Mouse (Mus musculus) limb, embryonic 10.5 days (tissue): ENCODE measurements at regions not wholly inside any gene's neighbourhood (a gene's known extent, or its start where the extent isn't known, plus 50 kb on each side); places are given as distances from the start of the nearest gene placed in this dataset.

Source experiments
- DNase-seq: peaks from one replicate; pipeline ENCODE4 v3.0.0-alpha.2; 2017; ENCODE audit warnings: low spot score
- H3K27ac ChIP-seq: fragments of 300-500 bp; sonication (generic); 2 replicates; pipeline ENCODE4 v1.5.1; 2016; ENCODE audit warnings: mild to moderate bottlenecking
- H3K27me3 ChIP-seq: fragments of 300-500 bp; sonication (generic); 2 replicates; pipeline ENCODE4 v1.6.1; 2016; ENCODE audit warnings: low read depth, mild to moderate bottlenecking; ENCODE audit not compliant: poor library complexity, severe bottlenecking
- H3K36me3 ChIP-seq: fragments of 300-500 bp; sonication (generic); 2 replicates; pipeline ENCODE4 v1.6.1; 2016; ENCODE audit warnings: mild to moderate bottlenecking, moderate library complexity
- H3K4me1 ChIP-seq: fragments of 300-500 bp; sonication (generic); 2 replicates; pipeline ENCODE4 v1.6.1; 2016
- H3K4me3 ChIP-seq: fragments of 300-500 bp; sonication (generic); 2 replicates; pipeline ENCODE4 v1.5.1; 2016; ENCODE audit warnings: mild to moderate bottlenecking, moderate library complexity
- H3K9me3 ChIP-seq: fragments of 300-500 bp; sonication (generic); replicated peaks from 2 replicates; pipeline ENCODE4 v1.6.1; 2016; ENCODE audit warnings: mild to moderate bottlenecking
- whole genome bisulfite sequencing: fragments of 180-500 bp; shearing (Covaris S2); methylation state at CpG from one replicate; pipeline ENCODE4 v1.1.7; 2016; 5-methylcytosine and 5-hydroxymethylcytosine counted together

- H3K27me3 ChIP-seq, result no peaks in the 10 kb centered on the region
- peak; percentile 45 for DNase-seq
- 51% methylated on average over 20 of the region's 20 CpGs for WGBS
Observed at GRCm38 (mm10) chr3:66747073-66747710, 234.0 kb upstream of the Rsrc1 start.

GRCm38 (mm10) chr3:66758141-66758540 is 223.0 kb upstream of the Rsrc1 start:
- Histone ChIP-seq H3K36me3 (no peaks in the 10 kb centered on the region), H3K9me3 (no peaks in the 10 kb centered on the region), H3K4me3 (no peak overlapping the region), H3K27me3 (no peaks in the 10 kb centered on the region), H3K4me1 (0 out of 2 replicates have a peak, but pooled peaks cover 5% of the 10 kb centered on the region), H3K27ac (no peak overlapping the region)
- 92% methylated on average over 3 of the region's 3 CpGs for WGBS
- DNase-seq, result no peak

More at GRCm38 (mm10) chr3:66747073-66747710, 234.0 kb upstream of the Rsrc1 start:
- Histone ChIP-seq H3K9me3 (no peaks in the 10 kb centered on the region), H3K36me3 (no peaks in the 10 kb centered on the region), H3K4me1 (peaks cover 51% of the 10 kb centered on the region), H3K4me3 (peak overlapping the region; percentile 14; the same call in 1 of the 2 replicates), H3K27ac (peak overlapping the region; percentile 80)

- H3K36me3 ChIP-seq, result no peaks in the 10 kb centered on the region
- no peak overlapping the region for H3K4me3 ChIP-seq
- H3K27me3 ChIP-seq, result no peaks in the 10 kb centered on the region
- no peak overlapping the region for H3K27ac ChIP-seq
- no peaks in the 10 kb centered on the region for H3K9me3 ChIP-seq
- 88% methylated on average over 4 of the region's 4 CpGs for WGBS
- 0 out of 2 replicates have a peak, but pooled peaks cover 5% of the 10 kb centered on the region for H3K4me1 ChIP-seq
- no peak for DNase-seq
Observed at GRCm38 (mm10) chr3:66759841-66760240, 221.3 kb upstream of the Rsrc1 start.

GRCm38 (mm10) chr3:66762446-66762845 is 218.7 kb upstream of the Rsrc1 start:
- 92% methylated on average over 3 of the region's 3 CpGs for WGBS
- no peaks in the 10 kb centered on the region for H3K27me3 ChIP-seq
- H3K4me1 ChIP-seq, result 0 out of 2 replicates have a peak, but pooled peaks cover 3% of the 10 kb centered on the region
- no peaks in the 10 kb centered on the region for H3K9me3 ChIP-seq
- no peak overlapping the region for H3K4me3 ChIP-seq
- H3K27ac ChIP-seq, result no peak overlapping the region
- H3K36me3 ChIP-seq, result no peaks in the 10 kb centered on the region
- no peak for DNase-seq

- Histone ChIP-seq H3K27me3 (no peaks in the 10 kb centered on the region), H3K36me3 (no peaks in the 10 kb centered on the region), H3K4me1 (peaks cover 29% of the 10 kb centered on the region), H3K27ac (peak overlapping the region; percentile 53; the same call in 1 of the 2 replicates), H3K4me3 (no peak overlapping the region), H3K9me3 (no peaks in the 10 kb centered on the region)
- DNase-seq, result no peak
- 58% methylated on average over 12 of the region's 12 CpGs for WGBS
Observed at GRCm38 (mm10) chr3:66797351-66798010, 183.7 kb upstream of the Rsrc1 start.

- Histone ChIP-seq H3K36me3 (no peaks in the 10 kb centered on the region), H3K9me3 (no peaks in the 10 kb centered on the region), H3K27ac (peak overlapping the region; percentile 76; the same call in 1 of the 2 replicates), H3K27me3 (no peaks in the 10 kb centered on the region), H3K4me3 (no peak overlapping the region), H3K4me1 (peaks cover 35% of the 10 kb centered on the region)
- DNase-seq, result no peak
- 50% methylated on average over 5 of the region's 5 CpGs for WGBS
Observed at GRCm38 (mm10) chr3:66798292-66798691, 182.9 kb upstream of the Rsrc1 start.

- Histone ChIP-seq H3K27me3 (no peaks in the 10 kb centered on the region), H3K36me3 (no peaks in the 10 kb centered on the region), H3K27ac (0 out of 2 replicates have a peak overlapping the region, but pooled peaks have one; percentile 7), H3K9me3 (no peaks in the 10 kb centered on the region), H3K4me1 (peaks cover 31% of the 10 kb centered on the region), H3K4me3 (no peak overlapping the region)
- WGBS, result 97% methylated on average over 5 of the region's 5 CpGs
- no peak for DNase-seq
Observed at GRCm38 (mm10) chr3:66802538-66802937, 178.7 kb upstream of the Rsrc1 start.

- DNase-seq, result no peak
- H3K9me3 ChIP-seq, result no peaks in the 10 kb centered on the region
- H3K27ac ChIP-seq, result no peak overlapping the region
- 79% methylated on average over 1 of the region's 1 CpGs for WGBS
- no peaks in the 10 kb centered on the region for H3K27me3 ChIP-seq
- peaks cover 12% of the 10 kb centered on the region; the same call in 1 of the 2 replicates for H3K4me1 ChIP-seq
- H3K4me3 ChIP-seq, result no peak overlapping the region
- H3K36me3 ChIP-seq, result no peaks in the 10 kb centered on the region
Observed at GRCm38 (mm10) chr3:66806176-66806575, 175.0 kb upstream of the Rsrc1 start.

- H3K9me3 ChIP-seq, result no peaks in the 10 kb centered on the region
- DNase-seq, result no peak
- no peaks in the 10 kb centered on the region for H3K4me1 ChIP-seq
- no peaks in the 10 kb centered on the region for H3K27me3 ChIP-seq
- H3K27ac ChIP-seq, result no peak overlapping the region
- no peak overlapping the region for H3K4me3 ChIP-seq
- WGBS, result 77% methylated on average over 5 of the region's 5 CpGs
- no peaks in the 10 kb centered on the region for H3K36me3 ChIP-seq
Observed at GRCm38 (mm10) chr3:66812686-66813445, 168.3 kb upstream of the Rsrc1 start.

- Histone ChIP-seq H3K4me3 (no peak overlapping the region), H3K9me3 (no peaks in the 10 kb centered on the region), H3K36me3 (no peaks in the 10 kb centered on the region), H3K4me1 (no peaks in the 10 kb centered on the region), H3K27me3 (no peaks in the 10 kb centered on the region), H3K27ac (no peak overlapping the region)
- no peak for DNase-seq
- 89% methylated on average over 3 of the region's 3 CpGs for WGBS
Observed at GRCm38 (mm10) chr3:66825761-66826160, 155.4 kb upstream of the Rsrc1 start.
